Mouse (Mus musculus) naive thymus-derived CD4-positive, alpha-beta T cell, adult 2 months (primary cell): ENCODE data around the gene Pdk1.
A peak's percentile ranks its signal among the peaks of the same experiment; 100 is the strongest.

Experiments used
- DNase-seq: peaks from one replicate; pipeline ENCODE4 v3.0.0-alpha.2; 2011; ENCODE audit warnings: low read depth

The Pdk1 gene

DNA sequence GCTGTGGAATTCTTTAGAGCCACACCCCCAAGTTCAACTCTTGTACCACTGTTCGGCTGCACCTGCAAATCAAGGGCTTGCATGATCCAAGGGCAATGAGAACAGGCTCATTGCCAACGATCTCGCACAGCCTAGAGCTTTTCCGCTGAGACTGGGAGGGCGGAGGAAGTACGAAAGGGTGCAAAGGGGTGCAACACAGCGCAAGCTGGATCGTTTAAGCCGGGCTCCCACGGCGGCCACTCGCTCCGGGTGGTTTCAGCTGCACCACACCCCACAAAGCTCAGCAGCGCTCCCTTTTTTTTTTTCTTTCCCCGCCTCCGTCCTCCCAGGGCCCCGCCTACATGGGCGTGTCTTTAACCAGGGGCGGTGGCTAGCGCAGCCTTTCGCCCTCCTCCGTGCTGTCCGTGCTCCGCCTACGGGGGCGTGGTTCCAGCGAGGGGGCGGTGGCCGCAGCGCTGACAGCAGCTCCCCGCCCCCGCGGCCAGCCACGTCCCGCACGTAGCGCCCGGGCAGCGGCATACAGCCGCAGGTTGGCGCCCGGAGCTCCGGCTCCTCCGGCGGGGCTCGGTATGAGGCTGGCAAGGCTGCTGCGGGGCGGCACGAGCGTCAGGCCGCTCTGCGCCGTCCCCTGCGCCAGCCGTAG lies at the start of gene Pdk1:
Gene Pdk1, plus strand, starts transcription at position 424 of the 643 bp plus-strand sequence.
- DNase-seq: peak; percentile 100

GRCm38 (mm10) chr2:71824146-71824545 lies 48.9 kb upstream of the Pdk1 start:
- no peak for DNase-seq

- DNase-seq: no peak
Observed at GRCm38 (mm10) chr2:71827711-71828110, 45.3 kb upstream of the Pdk1 start.

- DNase-seq: no peak
Observed at GRCm38 (mm10) chr2:71828928-71829327, 44.1 kb upstream of the Pdk1 start.

DNA sequence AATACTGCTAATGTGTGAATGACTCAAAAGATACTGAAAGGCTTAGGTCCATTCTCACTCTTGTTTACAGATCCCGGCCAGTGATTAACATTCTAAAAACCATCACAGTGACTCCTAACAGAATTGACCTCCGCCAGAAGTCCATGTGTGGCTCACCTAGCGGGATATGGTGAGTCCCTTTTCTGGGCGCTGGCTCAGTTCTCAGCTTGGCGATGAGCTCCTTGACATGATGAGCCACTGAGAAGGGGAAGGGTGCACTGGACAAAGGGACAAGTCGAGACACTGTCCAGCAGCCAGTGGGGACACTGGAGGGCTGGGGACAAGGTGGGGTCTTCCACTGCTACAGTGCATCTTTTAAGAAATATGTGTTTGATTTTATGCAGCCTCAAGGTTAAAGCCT lies 39.4 kb upstream of the Pdk1 start:
- no peak for DNase-seq

GRCm38 (mm10) chr2:71834371-71834770 lies 38.7 kb upstream of the Pdk1 start:
- DNase-seq: no peak

DNA sequence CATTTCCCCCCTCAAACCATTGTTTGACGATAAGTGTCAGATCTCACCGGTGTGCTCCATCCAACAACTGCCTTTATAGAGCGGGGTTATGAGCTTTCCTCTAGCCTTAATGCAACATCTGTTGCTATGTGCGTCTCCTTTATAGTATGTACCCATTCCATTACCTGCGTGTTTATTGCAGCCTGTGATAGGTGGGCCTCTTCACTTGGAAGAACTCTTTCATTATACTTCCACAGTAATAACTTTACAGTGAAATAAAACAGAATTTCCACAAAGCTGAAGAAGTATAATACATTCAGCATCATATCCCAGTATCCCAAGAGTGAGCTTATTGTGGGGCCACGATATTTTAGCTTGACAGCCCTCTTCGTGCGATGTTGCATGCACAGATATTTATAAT lies 37.5 kb upstream of the Pdk1 start:
- no peak for DNase-seq

DNA sequence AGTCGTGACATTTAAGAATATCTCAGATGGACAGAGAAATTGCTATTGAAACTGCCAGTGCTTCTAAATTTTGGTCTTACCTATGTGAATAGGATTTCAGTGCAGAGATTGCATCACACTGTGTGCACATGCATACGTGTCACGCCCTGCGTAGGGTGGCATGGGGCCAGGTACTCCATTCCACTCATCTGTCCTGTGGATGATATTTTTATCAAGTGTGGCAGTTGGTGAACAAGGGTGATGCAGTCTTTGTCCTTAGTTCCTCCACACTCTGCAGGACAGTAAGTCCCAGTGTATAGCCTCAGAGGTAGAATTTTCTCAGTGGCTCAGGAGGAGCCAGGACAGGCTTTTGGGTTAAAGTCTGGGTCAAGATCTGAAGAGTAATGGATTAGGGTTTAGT lies 36.8 kb upstream of the Pdk1 start:
- DNase-seq: no peak

DNA sequence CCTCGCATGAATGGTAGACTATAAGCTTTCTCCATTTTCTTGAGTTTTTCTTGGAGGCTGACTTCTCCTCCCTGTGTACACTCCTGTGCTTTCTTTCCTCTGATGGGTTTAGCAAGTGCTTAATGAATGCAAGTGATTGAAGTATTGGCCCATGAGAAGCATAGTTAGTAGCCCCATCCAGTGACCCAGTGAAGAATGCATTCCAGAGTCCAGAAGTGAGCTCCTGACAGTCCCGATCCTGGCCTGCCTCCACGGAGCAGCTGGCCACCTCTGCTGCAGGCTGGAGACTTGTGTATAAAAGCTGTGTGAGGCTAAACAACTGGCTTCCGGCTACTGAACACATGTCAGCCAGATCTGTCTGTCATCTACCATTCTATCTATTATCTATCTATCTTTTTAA lies 35.8 kb upstream of the Pdk1 start:
- DNase-seq: no peak

DNA sequence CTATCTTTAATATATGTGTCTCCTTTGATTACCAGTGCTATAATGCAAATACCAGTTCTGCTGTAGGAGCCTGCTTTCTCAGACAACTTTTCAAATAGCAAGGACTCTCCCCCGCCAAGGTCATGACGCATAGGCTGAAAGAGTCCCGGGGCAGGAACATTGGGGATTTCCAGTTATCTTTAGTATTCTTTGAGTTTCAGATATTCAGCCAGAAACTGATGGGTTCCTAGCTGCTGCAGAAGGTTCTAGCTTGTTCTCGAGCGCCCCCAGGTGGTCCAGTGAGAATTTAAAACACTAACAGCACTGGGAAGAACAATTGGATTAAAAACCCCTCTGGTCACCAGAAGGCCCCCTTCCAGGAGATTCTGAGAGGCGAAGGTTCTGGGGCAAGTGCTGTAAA lies 35.2 kb upstream of the Pdk1 start:
- peak; percentile 80 for DNase-seq

GRCm38 (mm10) chr2:71843316-71843715 lies 29.7 kb upstream of the Pdk1 start:
- peak; percentile 54 for DNase-seq

GRCm38 (mm10) chr2:71844906-71845305 lies 28.1 kb upstream of the Pdk1 start:
- no peak for DNase-seq

DNA sequence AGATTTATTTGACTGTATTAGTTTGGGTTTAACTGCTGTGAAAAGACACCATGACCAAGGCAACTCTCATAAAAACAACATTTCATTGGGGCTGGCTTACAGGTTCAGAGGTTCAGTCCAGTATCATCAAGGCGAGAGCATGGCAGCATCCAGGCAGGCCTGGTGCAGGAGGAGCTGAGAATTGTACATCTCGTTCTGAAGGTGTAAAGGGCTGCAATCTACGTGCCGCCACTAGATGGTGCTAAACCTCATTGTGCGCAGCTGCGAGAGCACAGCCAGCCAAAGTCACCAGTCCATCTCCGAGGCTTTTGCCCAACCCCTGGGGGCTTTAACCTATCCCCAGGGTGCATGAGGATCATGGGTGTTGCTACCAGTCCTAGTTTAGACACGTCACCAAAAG lies 20.9 kb upstream of the Pdk1 start:
- peak; percentile 69 for DNase-seq

GRCm38 (mm10) chr2:71855076-71855475 lies 17.9 kb upstream of the Pdk1 start:
- DNase-seq: no peak

DNA sequence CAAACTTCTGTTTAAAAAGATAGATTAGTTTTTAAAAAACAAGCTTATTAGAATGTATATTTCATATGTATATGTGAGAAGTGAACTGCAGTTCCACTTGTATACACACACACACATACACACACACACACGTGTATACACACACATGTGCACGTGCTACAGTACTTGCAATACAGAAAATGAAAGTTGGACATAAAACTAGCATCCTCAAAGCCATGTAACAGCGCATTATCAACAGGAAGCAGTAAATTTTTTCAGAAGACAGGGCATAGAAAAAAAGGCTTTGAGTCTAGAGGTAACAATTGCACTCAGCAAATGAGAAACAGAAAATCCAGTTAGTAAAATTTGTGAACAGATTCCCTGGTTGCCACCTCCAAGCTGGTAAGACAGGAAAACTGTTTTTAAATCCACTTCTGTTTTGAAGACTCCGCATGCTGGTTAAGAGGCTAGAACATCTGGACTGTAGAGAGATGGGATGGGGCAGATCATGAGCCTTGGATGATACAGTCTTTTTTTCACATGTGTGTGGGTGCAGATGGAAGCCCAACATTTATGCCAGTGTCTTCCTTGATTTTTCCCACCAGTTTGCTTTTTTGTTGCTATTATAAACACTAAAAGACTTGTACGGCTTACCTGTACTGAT lies 9.4 kb upstream of the Pdk1 start:
- DNase-seq: peak; percentile 76

- DNase-seq: no peak
Observed at GRCm38 (mm10) chr2:71865022-71865421, 8.0 kb upstream of the Pdk1 start.

DNA sequence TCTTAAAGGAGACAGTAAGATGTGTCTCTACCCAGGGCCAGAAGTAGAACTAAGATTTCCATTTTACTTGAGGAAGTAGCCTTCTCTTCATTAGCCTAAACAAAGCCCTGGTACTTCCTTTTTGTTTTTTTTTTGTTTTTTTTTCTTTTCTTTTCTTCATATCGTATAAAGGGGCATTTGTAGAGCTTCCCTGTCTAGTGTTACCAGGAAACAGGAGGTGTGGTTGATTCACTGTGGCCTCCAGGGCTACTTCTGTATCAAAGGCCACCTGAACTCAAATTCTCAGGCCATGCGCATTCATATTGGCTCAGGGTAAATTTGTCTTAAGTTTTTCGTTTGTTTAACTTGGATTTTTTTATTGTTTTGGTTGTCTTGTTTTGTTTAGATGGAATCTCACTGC lies 7.1 kb upstream of the Pdk1 start:
- DNase-seq: peak; percentile 35

GRCm38 (mm10) chr2:71866565-71866964 lies 6.5 kb upstream of the Pdk1 start:
- peak; percentile 85 for DNase-seq

DNA sequence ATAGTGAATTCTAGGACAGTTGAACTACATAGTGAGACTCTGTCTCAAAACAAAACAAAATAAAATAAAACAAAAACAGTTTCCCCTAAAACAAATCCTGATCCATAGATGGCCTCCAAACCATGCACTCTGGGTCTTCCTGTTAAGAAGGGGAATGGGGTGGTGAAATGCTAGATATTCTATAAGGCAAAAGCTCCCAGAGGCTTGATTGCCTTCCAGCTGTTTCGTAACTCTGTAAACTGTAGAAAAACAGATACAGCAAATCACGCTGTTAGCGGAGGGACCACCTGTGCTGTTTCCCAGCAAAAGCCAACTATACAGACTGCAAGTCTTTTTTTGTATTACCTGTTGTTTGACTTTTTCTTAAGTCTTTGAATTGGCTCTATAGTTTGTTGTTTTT lies 6.0 kb upstream of the Pdk1 start:
- no peak for DNase-seq

DNA sequence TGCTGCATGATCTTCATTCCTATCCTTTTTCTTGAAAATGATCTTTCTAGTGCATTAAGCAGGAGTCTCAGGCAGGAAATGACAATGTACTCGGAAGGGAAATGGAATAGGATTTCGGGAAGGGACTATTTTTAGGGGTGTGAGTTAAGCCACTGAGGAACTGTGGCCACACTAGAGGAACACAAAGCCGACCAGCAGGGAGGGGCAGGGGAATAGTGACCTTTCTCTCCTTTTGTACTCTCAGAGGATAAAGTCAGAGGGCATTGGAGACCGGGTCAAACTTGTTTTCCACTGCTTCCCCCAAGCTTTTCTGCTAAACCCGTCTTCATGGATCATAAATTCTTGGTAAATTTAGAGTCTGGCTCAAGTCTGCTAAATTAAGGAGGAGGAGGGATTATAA lies 5.5 kb upstream of the Pdk1 start:
- DNase-seq: no peak

DNA sequence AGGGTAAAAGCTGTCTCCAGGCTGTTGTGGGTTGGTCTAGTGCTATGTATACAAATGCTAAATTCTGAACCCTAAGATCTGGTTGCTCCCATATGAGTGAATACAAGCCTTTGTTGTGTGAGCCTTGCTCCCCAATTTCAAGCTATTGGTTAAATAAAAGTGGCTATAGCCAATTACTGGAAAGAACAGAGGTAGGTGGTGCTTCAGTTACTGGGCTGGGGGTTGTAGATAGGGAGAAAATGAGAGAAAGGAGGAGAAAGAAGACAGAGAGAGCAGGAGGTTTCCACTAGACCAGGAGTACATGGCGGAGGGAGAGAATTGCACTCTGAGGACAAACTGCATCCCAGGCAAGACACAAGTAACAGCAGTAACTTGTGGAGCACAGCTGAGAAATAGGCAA lies 4.8 kb upstream of the Pdk1 start:
- DNase-seq: no peak

- no peak for DNase-seq
Observed at GRCm38 (mm10) chr2:71872141-71872540, 883 bp upstream of the Pdk1 start.

GRCm38 (mm10) chr2:71873474-71874322 lies 674 bp downstream of the Pdk1 start:
- DNase-seq: no peak
